Mouse (Mus musculus): ENCODE results near the gene 5730522E02Rik.

The 5730522E02Rik gene

GRCm38 (mm10) chr11:26128385-26128784 lies 82.2 kb downstream of the 5730522E02Rik start:
- no peak for DNase-seq (ENCODE audit: low read depth, low spot score)

GRCm38 (mm10) chr11:26125923-26126322 lies 84.6 kb downstream of the 5730522E02Rik start:
- DNase-seq (ENCODE audit: low read depth, low spot score): no peak

DNA sequence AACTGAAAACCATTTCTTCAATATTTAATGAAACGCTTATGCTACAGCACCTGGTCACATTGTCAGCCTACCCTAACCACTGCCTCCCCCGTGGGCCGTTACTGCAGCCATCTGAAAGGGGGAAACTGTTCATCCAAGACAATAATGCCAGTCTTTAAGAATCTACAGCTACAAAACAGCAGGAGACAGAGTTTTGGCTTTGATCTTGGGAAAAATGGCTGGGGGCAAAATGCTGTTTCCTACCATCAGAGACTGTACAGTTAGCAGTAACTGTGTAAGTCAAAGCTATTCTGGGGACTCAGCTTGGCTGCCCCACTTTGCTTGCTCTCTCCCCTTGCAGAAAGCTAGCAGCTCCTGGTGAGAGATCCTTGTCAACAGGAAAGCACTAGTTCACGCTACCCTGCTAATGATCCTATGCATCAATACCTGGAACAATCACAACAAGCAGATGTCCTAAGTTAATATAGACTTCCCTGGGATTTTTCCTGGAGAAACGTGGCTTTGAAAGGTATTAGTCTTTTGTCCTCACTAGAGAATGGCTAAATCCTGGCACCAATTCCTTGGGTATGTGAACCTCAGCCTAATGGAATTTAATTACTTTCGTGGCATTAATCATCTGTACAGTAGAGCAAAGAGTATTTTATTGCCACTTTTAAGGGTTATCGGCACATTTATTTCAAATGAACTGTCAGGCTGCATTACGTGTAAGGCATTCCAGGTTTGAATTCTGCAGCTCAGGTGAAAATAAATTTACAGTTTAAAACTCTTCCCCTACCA lies 89.6 kb downstream of the 5730522E02Rik start:
- DNase-seq (ENCODE audit: low read depth, low spot score): no peak

DNA sequence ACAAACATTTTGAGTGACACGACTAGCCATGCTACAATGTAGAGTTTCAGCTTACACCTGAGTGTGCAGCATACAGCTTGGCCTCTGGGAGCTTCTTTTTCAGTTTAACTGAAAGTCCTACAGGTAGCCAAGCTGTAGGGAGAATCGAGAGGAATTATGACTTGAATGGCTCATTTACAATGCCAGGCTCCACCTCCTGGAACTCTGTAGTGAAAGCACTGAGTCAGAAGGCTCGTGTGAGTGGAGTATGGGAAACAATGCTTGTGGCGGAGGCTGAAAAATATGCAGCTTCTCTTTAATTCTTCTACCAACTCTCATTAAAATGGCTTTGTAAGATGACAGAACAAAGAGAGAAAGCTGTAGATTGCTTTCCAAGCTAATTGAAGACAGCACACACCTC lies 92.9 kb downstream of the 5730522E02Rik start:
- DNase-seq (ENCODE audit: low read depth, low spot score): no peak

DNA sequence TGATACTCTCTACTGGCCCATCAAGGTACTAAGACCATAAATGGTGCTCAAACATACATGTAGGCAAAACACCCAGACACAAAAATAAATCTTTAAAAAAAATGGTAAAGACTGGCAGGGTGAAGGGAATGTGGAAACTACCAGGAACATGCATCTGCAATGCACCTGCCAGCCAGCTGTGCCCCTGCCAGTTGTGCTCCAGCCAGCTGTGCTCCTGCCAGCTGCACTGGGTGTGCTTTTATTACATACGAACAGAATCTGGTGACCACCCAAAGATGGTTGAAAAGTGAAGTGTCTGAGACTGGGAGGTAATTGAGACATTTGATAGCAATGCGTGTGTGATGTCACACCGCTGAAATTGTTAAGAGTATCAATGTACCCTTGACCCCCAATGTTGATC lies 98.4 kb downstream of the 5730522E02Rik start:
- DNase-seq (ENCODE audit: low read depth, low spot score): no peak

- no peak for DNase-seq (ENCODE audit: low read depth, low spot score)
These were observed 101.9 kb downstream of the 5730522E02Rik start for GRCm38 (mm10) chr11:26108647-26109046.

DNA sequence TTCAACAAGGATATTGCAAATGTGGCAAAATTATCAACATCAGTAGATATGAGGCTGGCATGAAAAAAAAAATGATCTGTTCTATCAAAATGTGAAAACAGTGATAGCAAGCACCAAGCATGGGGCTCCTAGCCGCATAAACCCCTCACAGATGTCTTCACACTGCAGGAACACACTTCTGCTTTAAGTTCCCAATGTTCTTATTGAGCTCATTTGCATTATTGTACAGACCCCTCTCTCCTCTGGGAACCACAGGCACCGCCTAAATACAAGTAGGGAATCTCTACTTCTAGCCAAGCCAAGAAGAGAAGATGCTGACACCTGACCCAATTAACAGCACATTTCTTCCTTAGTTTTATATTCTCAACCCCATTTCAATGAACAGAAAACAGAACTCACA lies 105.9 kb downstream of the 5730522E02Rik start:
- no peak for DNase-seq (ENCODE audit: low read depth, low spot score)

GRCm38 (mm10) chr11:26103698-26104097 lies 106.9 kb downstream of the 5730522E02Rik start:
- no peak for DNase-seq (ENCODE audit: low read depth, low spot score)

DNA sequence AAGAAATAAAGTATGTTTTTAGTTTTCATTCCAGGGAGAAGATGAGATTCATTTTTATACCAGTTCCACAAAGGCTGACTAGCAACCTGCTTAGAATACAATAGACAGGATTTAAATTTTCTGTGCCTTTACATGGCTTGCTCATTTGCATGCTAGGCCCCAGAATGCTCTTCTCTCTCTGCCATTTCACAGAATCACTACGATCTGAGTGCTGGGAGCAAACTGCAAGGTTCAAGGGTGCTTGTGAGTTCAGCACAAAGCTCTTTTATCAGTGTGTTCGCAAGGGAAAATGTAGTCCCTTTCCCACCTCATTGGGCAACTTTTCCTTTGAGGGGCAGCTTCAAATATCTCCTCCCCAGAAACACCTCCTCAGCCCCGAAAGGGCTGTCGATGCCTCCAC lies 107.7 kb downstream of the 5730522E02Rik start:
- DNase-seq (ENCODE audit: low read depth, low spot score): no peak

GRCm38 (mm10) chr11:26100077-26100476 lies 110.5 kb downstream of the 5730522E02Rik start:
- no peak for DNase-seq (ENCODE audit: low read depth, low spot score)

GRCm38 (mm10) chr11:26098933-26099332 lies 111.6 kb downstream of the 5730522E02Rik start:
- DNase-seq (ENCODE audit: low read depth, low spot score): no peak

- no peak for DNase-seq (ENCODE audit: low read depth, low spot score)
These were observed 114.5 kb downstream of the 5730522E02Rik start for GRCm38 (mm10) chr11:26096095-26096494.

GRCm38 (mm10) chr11:26088993-26089392 lies 121.6 kb downstream of the 5730522E02Rik start:
- no peak for DNase-seq (ENCODE audit: low read depth, low spot score)

GRCm38 (mm10) chr11:26086679-26087078 lies 123.9 kb downstream of the 5730522E02Rik start:
- no peak for DNase-seq (ENCODE audit: low read depth, low spot score)

DNA sequence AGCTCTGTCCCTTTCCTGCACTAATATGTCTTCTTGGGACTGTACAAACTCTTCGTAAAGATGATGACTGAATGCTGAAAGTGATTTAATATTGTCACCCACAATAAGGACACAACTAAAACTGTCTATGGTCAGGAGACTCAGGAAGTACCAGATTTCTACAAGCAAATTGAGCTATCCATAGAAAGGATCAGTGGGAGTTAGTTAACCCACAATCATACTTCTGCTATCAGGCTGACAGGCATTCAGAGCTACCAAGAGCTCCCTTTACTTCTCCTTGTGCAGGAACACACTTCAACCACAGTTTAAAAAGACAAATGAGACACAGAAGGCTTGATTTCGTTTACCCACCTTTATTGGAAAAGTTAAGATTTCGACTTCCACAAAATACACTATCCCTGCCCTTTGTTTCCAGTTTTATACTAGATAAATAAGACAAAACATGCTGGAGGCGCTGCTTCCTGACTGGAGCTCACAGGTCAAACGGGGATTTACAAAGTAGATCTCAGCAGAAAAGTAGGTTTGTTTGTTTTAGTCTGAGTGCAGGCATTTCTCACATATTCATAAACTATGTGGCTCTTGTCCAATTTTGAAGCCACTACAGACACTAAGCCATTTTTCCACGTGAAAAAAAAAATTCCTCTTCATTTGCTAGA lies 125.1 kb downstream of the 5730522E02Rik start:
- DNase-seq (ENCODE audit: low read depth, low spot score): no peak

- DNase-seq (ENCODE audit: low read depth, low spot score): no peak
These were observed 134.2 kb downstream of the 5730522E02Rik start for GRCm38 (mm10) chr11:26076335-26076734.

DNA sequence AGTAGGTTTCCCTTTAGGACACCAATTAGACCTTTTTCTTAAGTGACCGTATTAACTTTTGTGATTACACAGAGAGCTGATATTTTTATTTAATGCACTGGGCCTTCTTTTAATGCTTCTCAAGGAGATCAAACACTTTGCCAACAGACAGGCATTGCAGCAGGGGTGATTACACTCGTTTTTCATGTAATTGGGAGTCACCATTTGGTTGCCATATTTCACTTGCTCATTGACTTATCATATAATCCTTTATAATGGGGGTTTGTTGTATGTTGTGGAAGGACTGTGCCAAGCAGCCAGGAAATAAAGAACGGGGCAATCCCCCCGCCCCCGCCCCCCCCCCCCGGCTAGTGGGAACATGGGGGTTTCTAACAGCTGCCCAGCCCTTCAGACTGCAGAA lies 135.0 kb downstream of the 5730522E02Rik start:
- no peak for DNase-seq (ENCODE audit: low read depth, low spot score)

DNA sequence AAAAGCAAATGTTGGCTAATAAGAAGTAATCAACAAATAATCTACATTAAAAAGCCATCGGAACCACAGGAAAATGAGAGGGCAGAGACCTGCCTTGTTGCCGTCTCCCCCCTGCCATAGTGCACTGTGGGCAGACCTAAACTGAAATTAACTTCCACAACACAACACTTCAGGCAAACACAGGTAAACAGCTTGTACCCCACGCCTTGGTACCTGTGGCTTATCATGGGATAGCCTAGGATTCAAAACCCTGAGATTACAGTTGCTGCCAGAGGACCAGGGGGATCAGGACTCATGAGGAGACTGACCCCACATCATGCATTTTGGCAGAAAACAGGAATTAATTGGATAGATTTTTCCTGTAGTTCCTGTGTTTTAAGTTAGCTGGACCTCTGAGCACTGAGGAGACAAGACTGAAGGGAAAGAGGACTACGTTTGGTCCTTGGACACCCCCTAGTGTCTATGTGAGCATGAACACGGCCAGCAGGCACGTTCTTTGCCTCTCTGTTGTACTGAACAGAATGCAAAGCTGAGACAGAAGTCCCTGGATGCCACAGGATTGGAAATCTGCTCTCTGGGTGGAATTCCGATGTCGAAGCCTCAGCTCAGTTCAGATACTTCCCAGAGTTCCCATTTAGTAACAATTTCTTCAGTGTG lies 136.8 kb downstream of the 5730522E02Rik start:
- DNase-seq (ENCODE audit: low read depth, low spot score): peak; percentile 44

DNA sequence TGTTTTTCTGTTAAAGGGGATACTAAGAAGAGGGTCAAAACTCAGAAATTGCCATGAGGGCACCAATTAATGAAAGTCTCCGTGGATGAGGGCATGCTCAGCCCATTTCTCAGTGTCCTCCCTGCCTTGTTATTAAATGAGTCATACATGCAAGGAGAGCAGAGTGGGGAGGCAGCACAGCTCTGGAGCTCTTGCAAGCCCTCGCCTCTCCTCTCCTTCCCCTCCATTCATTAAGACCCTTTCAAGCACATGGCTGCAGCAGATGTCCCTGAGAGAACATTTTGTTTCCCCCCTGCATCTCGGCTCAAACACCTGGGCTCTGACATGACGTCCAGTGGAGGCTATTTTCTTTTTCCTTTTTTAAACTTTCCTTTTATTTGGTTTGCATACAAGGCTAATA lies 138.5 kb downstream of the 5730522E02Rik start:
- DNase-seq (ENCODE audit: low read depth, low spot score): no peak

DNA sequence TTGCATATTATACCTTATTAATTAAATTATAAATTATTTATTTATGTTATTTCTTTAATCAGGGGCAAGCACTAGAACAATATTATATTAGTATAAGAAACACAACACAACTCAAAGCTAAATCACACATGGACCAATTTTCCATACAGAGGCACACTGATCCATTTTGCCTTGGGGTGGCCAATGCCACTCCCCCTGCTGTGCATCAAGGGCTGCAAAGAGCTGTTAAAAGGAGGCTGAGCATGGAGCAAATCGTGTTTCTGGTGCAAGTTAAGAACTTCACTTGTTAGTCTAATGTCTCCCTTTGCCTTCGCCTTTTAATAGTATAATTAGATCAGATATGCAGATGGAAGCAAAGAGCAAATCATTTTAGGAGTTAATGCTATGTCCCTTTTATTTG lies 147.3 kb downstream of the 5730522E02Rik start:
- DNase-seq (ENCODE audit: low read depth, low spot score): no peak

DNA sequence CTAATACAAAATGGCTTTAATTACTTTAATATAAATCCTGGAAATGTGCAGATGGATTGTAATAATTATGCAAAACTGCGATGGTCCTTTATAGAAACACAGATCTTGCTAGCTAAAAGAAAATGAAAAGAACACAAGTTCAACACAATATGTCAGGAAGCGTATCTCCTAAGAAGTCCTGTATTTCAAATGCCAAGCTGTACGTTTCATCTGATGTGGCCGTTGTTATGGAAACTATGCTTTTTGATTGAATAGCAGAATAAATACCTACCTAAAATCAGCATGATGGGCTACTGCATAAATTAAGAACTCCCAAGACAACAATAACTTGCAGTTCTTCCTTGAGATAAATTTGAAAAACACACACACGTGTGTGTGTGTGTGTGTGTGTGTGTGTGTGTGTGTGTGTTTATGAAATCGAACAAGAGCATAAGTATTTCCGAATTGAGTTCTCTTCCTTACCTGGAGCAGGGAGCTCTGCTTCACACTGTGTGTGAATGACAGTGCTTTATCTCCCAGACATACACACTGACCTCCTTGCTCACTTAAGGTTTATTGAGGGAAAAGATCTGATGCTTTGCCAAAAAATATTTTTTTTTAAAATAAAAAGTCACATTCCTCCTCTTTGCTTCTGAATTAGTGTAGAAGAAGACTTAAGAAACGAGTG lies 149.0 kb downstream of the 5730522E02Rik start:
- no peak for DNase-seq (ENCODE audit: low read depth, low spot score)

DNA sequence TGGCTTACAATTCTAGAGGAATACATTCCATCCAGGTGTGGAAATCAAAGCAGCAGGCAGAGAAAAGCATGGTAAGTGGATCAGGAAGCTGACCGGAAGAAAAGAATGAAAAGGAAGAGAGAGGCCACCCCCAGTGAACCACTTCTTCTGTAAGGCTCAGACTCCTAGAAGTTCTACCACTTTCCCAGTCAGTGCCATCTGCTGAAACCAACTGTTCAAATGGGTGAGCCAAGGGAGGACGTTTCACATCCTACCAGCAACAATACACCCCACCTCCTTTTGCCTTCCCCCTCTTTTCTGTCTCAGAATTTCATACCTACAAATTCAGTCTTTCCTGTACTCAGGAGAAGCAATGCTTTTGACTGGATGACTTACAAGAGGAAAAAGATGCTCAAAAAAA lies 197.0 kb downstream of the 5730522E02Rik start:
- DNase-seq (ENCODE audit: low read depth, low spot score): no peak
